Mouse (Mus musculus) right cerebral cortex, postnatal 4 days (tissue): ENCODE measurements at regions not wholly inside any gene's neighbourhood (a gene's known extent, or its start where the extent isn't known, plus 50 kb on each side); places are given as distances from the start of the nearest gene placed in this dataset.
"Not testable (repeated sequence)": the region's sequence is repeated elsewhere in the genome, so short reads cannot be mapped to it uniquely, and the experiment has no call there.

Experiments used
- DNase-seq: peaks from one replicate; pipeline ENCODE4 v3.0.0-alpha.2; 2022

DNA sequence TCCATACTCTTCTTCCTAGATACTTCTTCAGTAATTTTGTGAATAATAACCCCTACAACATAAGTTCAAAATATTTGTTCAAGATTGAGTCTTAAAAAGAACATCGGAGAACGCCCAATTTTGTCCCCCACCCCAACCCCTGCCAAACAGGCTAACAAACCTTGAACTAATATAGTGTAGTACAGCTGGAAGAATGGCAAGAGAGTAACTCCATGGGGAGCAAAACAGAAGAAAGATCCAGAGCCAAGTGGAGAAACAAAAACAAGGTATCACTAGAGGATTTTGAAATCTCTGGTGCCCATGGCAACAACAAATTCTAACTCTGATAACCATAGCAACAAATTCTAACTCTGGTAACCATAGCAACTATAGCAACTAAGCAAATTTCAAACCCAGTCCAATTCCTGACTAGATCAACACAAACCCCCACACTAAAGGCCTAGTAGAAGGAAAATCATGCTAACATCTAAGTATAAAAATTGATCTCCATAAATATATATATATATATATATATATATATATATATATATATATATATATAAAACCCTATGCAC lies 74.2 kb upstream of the Magee2 start:
- DNase-seq: no peak

DNA sequence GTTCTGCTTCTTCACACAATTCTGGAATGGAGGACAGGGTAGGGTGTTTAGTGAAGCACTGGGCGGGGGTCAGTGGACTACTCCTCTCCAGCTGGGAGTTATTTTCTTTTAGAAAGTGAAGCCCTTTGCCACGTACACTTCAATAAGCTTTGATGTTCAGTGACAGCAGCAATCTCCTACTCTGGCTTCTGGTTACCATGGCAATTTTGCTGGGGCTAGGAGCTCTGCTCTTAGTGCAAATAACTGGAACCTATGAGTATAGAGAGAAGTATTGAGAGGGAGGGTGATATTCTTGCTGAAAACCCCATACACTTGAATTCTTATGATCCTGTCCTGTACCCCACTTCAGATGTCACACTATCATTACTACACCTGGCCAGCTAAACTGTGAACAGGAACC lies 94.5 kb upstream of the Magee2 start:
- DNase-seq: no peak

DNA sequence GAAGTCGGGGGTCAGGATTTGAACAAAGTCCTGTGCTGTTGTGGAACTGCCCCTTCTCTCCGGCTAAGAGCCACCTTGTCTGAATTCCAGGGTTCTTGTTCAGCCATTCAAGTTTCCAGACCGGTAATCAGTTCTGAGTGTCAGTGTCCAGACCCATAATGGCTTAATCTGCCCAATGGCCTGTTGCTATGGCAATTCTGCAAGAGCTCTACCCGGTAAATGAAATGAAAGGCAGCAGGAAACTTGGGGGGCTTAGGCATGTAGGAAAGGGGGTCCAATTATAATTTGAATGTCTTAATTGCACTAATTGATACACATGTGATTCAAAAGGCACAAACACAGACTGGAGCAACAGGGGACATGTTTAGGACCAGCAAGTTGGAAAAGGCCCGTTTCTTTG lies 95.7 kb upstream of the Magee2 start:
- not testable (repeated sequence) for DNase-seq

DNA sequence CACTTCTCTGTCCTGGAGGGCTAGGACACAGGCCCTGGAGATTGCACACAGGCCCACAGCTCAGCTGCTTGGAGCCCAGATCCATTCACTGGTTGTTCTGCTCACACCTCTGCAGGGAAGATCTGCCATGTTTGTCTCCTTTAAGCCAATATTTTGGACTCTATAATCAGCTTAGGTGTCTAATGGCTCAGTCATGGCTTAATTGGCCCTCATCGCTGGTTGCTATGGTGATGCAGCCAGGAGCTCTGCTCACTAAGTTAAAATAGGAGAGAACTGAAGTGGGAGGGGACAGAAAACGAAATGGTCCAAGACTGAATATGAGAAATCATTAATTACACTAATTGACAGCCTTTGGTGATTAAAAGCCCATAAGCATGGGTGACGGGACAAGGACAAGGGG lies 96.3 kb upstream of the Magee2 start:
- DNase-seq: not testable (repeated sequence)

DNA sequence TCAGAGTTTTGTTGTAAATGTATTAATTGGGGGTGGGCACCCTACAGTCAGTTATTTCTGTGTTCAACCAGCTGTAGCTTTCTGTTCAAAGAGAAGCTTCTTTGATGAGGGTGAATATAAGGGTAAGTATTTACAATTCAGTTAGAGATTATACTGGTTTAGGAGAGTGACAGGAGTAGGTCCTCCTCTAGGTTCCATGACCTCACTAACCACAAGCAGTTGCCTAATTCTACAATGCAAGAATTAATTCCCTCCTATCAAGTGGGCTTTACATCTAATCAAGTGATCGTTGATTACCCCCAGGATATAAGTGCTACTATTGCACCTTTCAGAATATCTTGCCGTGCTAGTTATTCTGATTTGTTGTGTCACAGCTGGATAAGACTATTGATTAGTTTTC lies 101.1 kb upstream of the Pbdc1 start:
- DNase-seq: no peak

DNA sequence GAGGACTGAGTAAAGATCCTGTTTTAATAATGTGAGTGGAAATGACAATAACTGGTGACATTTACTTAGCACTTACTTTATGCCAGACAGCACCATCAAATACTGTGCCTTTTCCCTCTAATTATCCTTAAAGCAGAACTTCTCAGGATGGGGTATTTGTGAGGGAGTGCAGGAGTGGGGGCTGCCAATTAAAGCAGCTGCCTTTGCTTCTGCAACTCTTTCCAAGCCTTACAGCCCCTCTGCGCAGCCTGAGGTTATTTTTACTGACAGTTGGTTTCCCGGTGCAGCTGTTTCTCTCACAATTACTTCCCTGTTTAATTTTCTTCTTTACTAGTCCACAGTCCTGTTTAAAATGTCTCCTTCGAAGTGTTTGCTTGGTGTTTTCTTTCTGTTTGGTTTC lies 76.3 kb upstream of the Pbdc1 start:
- no peak for DNase-seq

DNA sequence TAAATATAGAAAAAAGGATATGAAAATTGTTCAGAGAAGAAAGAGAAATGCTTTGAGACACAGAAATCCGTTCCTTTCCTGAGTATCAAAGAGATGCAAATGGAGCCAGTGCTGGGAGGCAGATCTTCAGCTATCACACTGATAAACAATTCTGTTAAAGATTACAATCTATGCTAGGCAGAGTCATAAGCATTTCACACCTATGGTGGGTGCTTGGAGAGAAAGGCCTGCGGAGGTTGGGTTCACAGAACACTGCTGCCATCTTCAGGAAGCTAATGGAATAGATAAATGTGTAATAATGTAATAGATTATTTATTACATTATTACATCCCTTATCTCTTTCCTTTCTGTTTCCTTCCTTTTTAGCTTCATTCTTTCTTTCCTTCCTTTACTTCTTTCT lies 73.1 kb upstream of the Pbdc1 start:
- DNase-seq: peak; percentile 3
